Mouse (Mus musculus): ENCODE measurements around the gene St3gal2. TPM values are rescaled to one million over a fixed set of nuclear protein-coding genes. Genes with fewer than 3 reads are reported as not detected.
A peak's percentile ranks its signal among the peaks of the same experiment; 100 is the strongest.

Gene St3gal2
- polyA plus RNA-seq, 1 experiment, result 39.7 TPM

DNA sequence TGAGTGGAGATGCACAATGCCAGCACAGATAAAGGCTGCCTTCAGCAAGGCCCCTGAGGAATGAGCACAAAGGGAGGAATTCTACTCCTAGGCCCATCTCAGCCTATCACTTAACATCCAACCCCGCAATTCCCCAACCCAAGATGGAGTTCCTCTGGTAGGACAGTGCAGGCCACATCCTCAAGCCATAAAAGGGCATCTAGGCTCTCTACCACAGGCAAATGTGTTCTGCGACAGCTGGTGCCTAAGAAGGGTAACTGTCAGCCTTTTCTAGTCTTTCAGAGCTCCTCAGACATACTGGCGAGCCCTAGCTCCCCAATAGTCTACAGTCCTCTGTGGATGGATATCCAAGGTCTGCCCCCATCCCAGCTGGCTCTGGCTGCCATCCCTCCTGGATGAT lies 33.1 kb upstream of the St3gal2 start:
- Histone ChIP-seq H3K4me2 (ENCODE audit: low read depth) (no peak overlapping the region), H3ac (ENCODE audit: control insufficient read depth, insufficient read length) (no peak overlapping the region), H3K4me3 (no peak overlapping the region), H3K79me2 (ENCODE audit: control insufficient read depth, insufficient read depth) (no peaks in the 10 kb centered on the region), H3K36me3 (ENCODE audit: control insufficient read depth, insufficient read depth) (peaks cover 1% of the 10 kb centered on the region), H3K27me3 (ENCODE audit: control insufficient read depth, insufficient read depth, insufficient read length) (no peaks in the 10 kb centered on the region)
- TF ChIP-seq USF1 (IDR thresholded peaks at IDR 0.05; ENCODE audit: low read depth) (no peak), MYOD1 (IDR thresholded peaks at IDR 0.05; ENCODE audit: control insufficient read depth in 1 of 3, insufficient read length in 2 of 3, low read depth in 2 of 3) (peak in 2 of 3 experiments; percentile 21 to 35), REST (IDR thresholded peaks at IDR 0.05; ENCODE audit: insufficient read depth, insufficient read length) (no peak), POLR2A (IDR thresholded peaks at IDR 0.05; ENCODE audit: insufficient read length, low read depth) (no peak), TCF12 (IDR thresholded peaks at IDR 0.05; ENCODE audit: insufficient read depth, poor library complexity, severe bottlenecking) (no peak), MYOG (IDR thresholded peaks at IDR 0.05; ENCODE audit: control insufficient read depth in 1 of 3, insufficient read depth in 1 of 3, insufficient read length in 2 of 3, low read depth in 2 of 3) (peak in 2 of 3 experiments; percentile 16 to 42), SRF (IDR thresholded peaks at IDR 0.05; ENCODE audit: control insufficient read depth, insufficient read length, low read depth) (peak; percentile 97), CEBPB (IDR thresholded peaks at IDR 0.05; ENCODE audit: insufficient read depth, poor library complexity, severe bottlenecking) (no peak), E2F4 (IDR thresholded peaks at IDR 0.05; ENCODE audit: insufficient read depth) (no peak), MAX (IDR thresholded peaks at IDR 0.05; ENCODE audit: low read depth) (no peak), POLR2AphosphoS2 (IDR thresholded peaks at IDR 0.05; ENCODE audit: insufficient read length, low read depth) (no peak), TCF3 (IDR thresholded peaks at IDR 0.05; ENCODE audit: insufficient read length, low read depth) (no peak)

DNA sequence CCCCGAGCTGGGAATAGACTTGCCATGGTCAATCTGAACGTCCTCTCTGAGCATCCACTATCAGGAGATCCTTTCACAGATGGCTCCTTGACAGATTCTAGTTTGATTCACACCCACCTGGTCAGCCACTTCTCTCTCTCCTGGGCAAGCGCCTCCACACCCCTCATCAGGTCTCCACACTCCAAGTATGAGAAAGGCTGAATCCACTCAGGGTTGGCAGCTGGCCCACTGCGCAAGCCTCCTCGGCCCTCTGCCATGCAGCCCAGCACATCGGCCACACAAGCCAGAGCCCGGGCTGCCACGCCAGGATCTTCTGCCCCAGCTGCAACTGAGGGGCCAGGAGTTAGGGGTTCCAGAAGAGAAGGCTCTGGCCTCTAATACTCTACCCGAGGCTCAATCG lies 32.2 kb upstream of the St3gal2 start:
- Histone ChIP-seq H3K36me3 (ENCODE audit: control insufficient read depth, insufficient read depth) (no peaks in the 10 kb centered on the region), H3K27me3 (ENCODE audit: control insufficient read depth, insufficient read depth, insufficient read length) (no peaks in the 10 kb centered on the region), H3ac (ENCODE audit: control insufficient read depth, insufficient read length) (no peak overlapping the region), H3K4me2 (ENCODE audit: low read depth) (no peak overlapping the region), H3K4me3 (no peak overlapping the region), H3K79me2 (ENCODE audit: control insufficient read depth, insufficient read depth) (no peaks in the 10 kb centered on the region)
- TF ChIP-seq POLR2A (IDR thresholded peaks at IDR 0.05; ENCODE audit: insufficient read length, low read depth), result no peak
- no peak for TF ChIP-seq REST (IDR thresholded peaks at IDR 0.05; ENCODE audit: insufficient read depth, insufficient read length)
- no peak for TF ChIP-seq MYOG (IDR thresholded peaks at IDR 0.05; ENCODE audit: control insufficient read depth in 1 of 3, insufficient read depth in 1 of 3, insufficient read length in 2 of 3, low read depth in 2 of 3)
- TF ChIP-seq MAX (IDR thresholded peaks at IDR 0.05; ENCODE audit: low read depth), result no peak
- TF ChIP-seq CEBPB (IDR thresholded peaks at IDR 0.05; ENCODE audit: insufficient read depth, poor library complexity, severe bottlenecking), result no peak
- no peak for TF ChIP-seq POLR2AphosphoS2 (IDR thresholded peaks at IDR 0.05; ENCODE audit: insufficient read length, low read depth)
- TF ChIP-seq SRF (IDR thresholded peaks at IDR 0.05; ENCODE audit: control insufficient read depth, insufficient read length, low read depth), result no peak
- no peak for TF ChIP-seq E2F4 (IDR thresholded peaks at IDR 0.05; ENCODE audit: insufficient read depth)
- no peak for TF ChIP-seq TCF3 (IDR thresholded peaks at IDR 0.05; ENCODE audit: insufficient read length, low read depth)
- no peak for TF ChIP-seq USF1 (IDR thresholded peaks at IDR 0.05; ENCODE audit: low read depth)
- TF ChIP-seq MYOD1 (IDR thresholded peaks at IDR 0.05; ENCODE audit: control insufficient read depth in 1 of 3, insufficient read length in 2 of 3, low read depth in 2 of 3), result no peak
- TF ChIP-seq TCF12 (IDR thresholded peaks at IDR 0.05; ENCODE audit: insufficient read depth, poor library complexity, severe bottlenecking), result no peak

DNA sequence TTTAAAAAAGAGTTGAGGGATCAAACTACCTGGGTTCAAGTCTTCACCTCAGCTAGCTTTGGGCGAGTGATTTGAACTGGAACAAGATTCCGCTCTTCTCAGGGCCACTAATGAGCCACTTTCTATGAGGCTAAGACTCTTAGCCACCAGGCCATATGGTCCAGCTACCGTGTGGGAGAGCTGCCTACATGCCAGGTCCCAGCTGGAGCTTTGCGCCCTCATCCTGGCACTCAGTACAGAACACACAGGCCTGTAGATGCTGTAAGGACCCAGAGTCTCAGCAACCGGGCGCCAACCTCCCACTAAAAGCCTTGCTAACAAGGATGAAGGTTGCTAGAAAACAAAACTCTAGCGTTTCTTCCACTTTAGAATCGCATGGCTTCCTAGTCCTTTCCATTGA lies 31.3 kb upstream of the St3gal2 start:
- no peak overlapping the region for H3K4me2 ChIP-seq (ENCODE audit: low read depth)
- no peak overlapping the region for H3ac ChIP-seq (ENCODE audit: control insufficient read depth, insufficient read length)
- no peak overlapping the region for H3K4me3 ChIP-seq
- TF ChIP-seq REST (IDR thresholded peaks at IDR 0.05; ENCODE audit: insufficient read depth, insufficient read length) (no peak), MYOG (IDR thresholded peaks at IDR 0.05; ENCODE audit: control insufficient read depth in 1 of 3, insufficient read depth in 1 of 3, insufficient read length in 2 of 3, low read depth in 2 of 3) (no peak), MAX (IDR thresholded peaks at IDR 0.05; ENCODE audit: low read depth) (no peak)
- no peaks in the 10 kb centered on the region for H3K79me2 ChIP-seq (ENCODE audit: control insufficient read depth, insufficient read depth)
- no peaks in the 10 kb centered on the region for H3K36me3 ChIP-seq (ENCODE audit: control insufficient read depth, insufficient read depth)
- no peaks in the 10 kb centered on the region for H3K27me3 ChIP-seq (ENCODE audit: control insufficient read depth, insufficient read depth, insufficient read length)

DNA sequence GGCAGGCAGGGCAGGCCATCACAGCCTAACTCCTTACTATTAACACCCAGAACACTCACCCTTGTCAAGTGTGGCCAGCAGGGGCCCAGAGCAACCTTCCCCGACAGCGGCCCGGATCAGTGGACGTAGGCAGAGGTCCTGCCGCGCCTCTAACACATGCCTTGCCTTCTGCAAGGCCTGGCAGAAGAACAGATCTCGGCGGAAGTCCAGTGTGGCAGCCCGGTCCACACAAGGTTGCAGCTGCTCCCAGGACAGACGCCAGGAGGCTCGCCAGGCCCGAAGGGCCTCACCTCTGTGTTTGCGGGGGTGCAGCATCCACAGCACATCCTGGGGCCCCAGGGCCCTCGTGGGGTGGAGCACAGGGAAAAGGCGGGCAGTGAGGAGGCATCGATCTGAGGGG lies 30.9 kb upstream of the St3gal2 start:
- Histone ChIP-seq H3K79me2 (ENCODE audit: control insufficient read depth, insufficient read depth) (no peaks in the 10 kb centered on the region), H3K4me3 (no peak overlapping the region), H3K4me2 (ENCODE audit: low read depth) (no peak overlapping the region), H3K27me3 (ENCODE audit: control insufficient read depth, insufficient read depth, insufficient read length) (no peaks in the 10 kb centered on the region), H3K36me3 (ENCODE audit: control insufficient read depth, insufficient read depth) (no peaks in the 10 kb centered on the region), H3ac (ENCODE audit: control insufficient read depth, insufficient read length) (no peak overlapping the region)
- no peak for TF ChIP-seq CEBPB (IDR thresholded peaks at IDR 0.05; ENCODE audit: insufficient read depth, poor library complexity, severe bottlenecking)

DNA sequence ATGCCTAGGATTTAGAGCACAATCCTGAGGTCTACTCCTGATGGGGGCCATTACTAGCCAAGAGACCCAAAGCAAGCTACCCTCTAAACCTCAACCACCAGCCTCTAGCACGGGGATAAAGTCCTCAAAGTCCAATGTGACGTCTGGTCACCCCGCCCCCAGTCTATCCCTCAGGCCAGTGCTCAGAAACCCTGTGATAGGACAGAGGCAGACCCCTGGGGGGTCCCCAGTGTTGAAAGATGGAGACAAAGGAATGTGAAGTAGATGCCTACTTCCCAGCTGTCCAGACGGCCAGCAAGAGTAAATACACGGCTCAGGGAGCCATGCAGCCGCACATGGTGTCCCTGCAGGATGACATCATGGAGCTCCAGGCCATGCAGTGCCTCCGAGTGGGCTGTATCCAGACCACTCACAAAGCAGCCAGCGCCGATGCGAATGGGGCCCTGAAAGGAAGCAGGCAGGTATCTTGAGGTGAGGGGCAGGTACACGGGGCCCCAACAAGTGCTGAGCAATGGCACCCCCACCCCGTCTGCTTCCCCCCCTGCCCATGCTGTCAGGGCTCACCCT lies 29.7 kb upstream of the St3gal2 start:
- Histone ChIP-seq H3K4me2 (ENCODE audit: low read depth) (no peak overlapping the region), H3ac (ENCODE audit: control insufficient read depth, insufficient read length) (no peak overlapping the region), H3K79me2 (ENCODE audit: control insufficient read depth, insufficient read depth) (no peaks in the 10 kb centered on the region), H3K36me3 (ENCODE audit: control insufficient read depth, insufficient read depth) (no peaks in the 10 kb centered on the region), H3K4me3 (no peak overlapping the region), H3K27me3 (ENCODE audit: control insufficient read depth, insufficient read depth, insufficient read length) (no peaks in the 10 kb centered on the region)
- no peak for TF ChIP-seq POLR2A (IDR thresholded peaks at IDR 0.05; ENCODE audit: insufficient read length, low read depth)
- TF ChIP-seq USF1 (IDR thresholded peaks at IDR 0.05; ENCODE audit: low read depth), result no peak
- TF ChIP-seq CEBPB (IDR thresholded peaks at IDR 0.05; ENCODE audit: insufficient read depth, poor library complexity, severe bottlenecking), result no peak
- no peak for TF ChIP-seq TCF3 (IDR thresholded peaks at IDR 0.05; ENCODE audit: insufficient read length, low read depth)
- no peak for TF ChIP-seq REST (IDR thresholded peaks at IDR 0.05; ENCODE audit: insufficient read depth, insufficient read length)
- TF ChIP-seq TCF12 (IDR thresholded peaks at IDR 0.05; ENCODE audit: insufficient read depth, poor library complexity, severe bottlenecking), result no peak
- no peak for TF ChIP-seq MYOD1 (IDR thresholded peaks at IDR 0.05; ENCODE audit: control insufficient read depth in 1 of 3, insufficient read length in 2 of 3, low read depth in 2 of 3)
- no peak for TF ChIP-seq MAX (IDR thresholded peaks at IDR 0.05; ENCODE audit: low read depth)

All from myocyte (in vitro differentiated cells).